Mouse (Mus musculus): ENCODE data around the gene Ubr4.

DNA sequence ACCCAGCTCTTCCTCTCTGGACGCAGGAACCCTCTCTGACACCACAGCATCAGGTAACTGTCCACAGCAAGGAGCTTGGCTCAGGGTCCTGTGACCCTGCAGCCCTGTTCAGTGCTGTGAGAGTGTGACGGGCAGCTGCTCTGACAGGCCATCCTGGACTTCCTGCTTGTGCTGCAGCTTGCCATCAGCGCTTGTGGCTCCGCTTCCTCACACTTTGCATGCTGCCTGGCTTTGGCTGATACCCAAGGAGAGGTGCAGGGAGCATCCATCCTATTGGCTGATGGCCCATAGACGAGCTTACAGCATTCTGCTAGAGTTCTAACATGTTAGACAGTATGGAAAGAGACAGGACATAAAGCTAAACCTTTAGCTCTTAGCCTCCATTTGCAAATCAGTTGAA, 88.8 kb downstream of the Ubr4 start:
- no peak for TF ChIP-seq CTCF (IDR thresholded peaks at IDR 0.05 in 2 of 3, conservative IDR thresholded peaks at IDR 0.05 in 1 of 3; ENCODE audit: control insufficient read depth in 1 of 3, insufficient read depth in 1 of 3, low read depth in 2 of 3, low read length in 3 of 3, poor library complexity in 1 of 3, severe bottlenecking in 1 of 3)
- no peak for TF ChIP-seq POLR2AphosphoS2 (IDR thresholded peaks at IDR 0.05; ENCODE audit: low read length)
- TF ChIP-seq EP300 (IDR thresholded peaks at IDR 0.05; ENCODE audit: low read depth in 1 of 2, low read length in 2 of 2) = no peak
- no peak for TF ChIP-seq CHD1 (IDR thresholded peaks at IDR 0.05; ENCODE audit: low read depth, low read length)
- TF ChIP-seq MYC (IDR thresholded peaks at IDR 0.05; ENCODE audit: low read depth, low read length) = no peak
- no peak for TF ChIP-seq MAX (IDR thresholded peaks at IDR 0.05; ENCODE audit: low read length)
- TF ChIP-seq SMC3 (IDR thresholded peaks at IDR 0.05; ENCODE audit: low read depth, low read length) = no peak
- no peak for TF ChIP-seq ELF1 (IDR thresholded peaks at IDR 0.05; ENCODE audit: low read depth, low read length)
- TF ChIP-seq KAT2A (conservative IDR thresholded peaks at IDR 0.05; ENCODE audit: low read depth, low read length) = no peak
- TF ChIP-seq USF1 (IDR thresholded peaks at IDR 0.05; ENCODE audit: low read depth, low read length) = no peak
- no peak for TF ChIP-seq TAL1 (IDR thresholded peaks at IDR 0.05; ENCODE audit: low read length)

Data from MEL (cell line).